Mouse (Mus musculus): ENCODE results near the gene Hells.

- TF ChIP-seq CTCF (IDR thresholded peaks at IDR 0.05; ENCODE audit: low read depth) (no peak; the same call in 1 of the 2 replicates), EP300 (IDR thresholded peaks at IDR 0.05; ENCODE audit: low read depth) (no peak)
These were observed 29.3 kb upstream of the Hells start for GRCm38 (mm10) chr19:38901146-38902135.
